Mouse (Mus musculus) C2C12 (cell line): ENCODE results near the gene H2-T23.

Experiments used
- CEBPB ChIP-seq: IDR thresholded peaks from one replicate; pipeline ENCODE4 v1.6.1; 2011; ENCODE audit warnings: low read depth, mild to moderate bottlenecking, control low read depth, moderate library complexity
- CTCF ChIP-seq: IDR thresholded peaks from one replicate; pipeline ENCODE4 v1.5.1; 2011; ENCODE audit not compliant: control insufficient read depth, insufficient read depth, insufficient read length
- MAX ChIP-seq: IDR thresholded peaks from one replicate; pipeline ENCODE4 v1.6.1; 2011; ENCODE audit warnings: mild to moderate bottlenecking, control low read depth
- MYOD1 ChIP-seq: IDR thresholded peaks from one replicate; pipeline ENCODE4 v1.6.1; 2011; ENCODE audit warnings: low read depth; ENCODE audit not compliant: control insufficient read depth, insufficient read length
- MYOG ChIP-seq: IDR thresholded peaks from one replicate; pipeline ENCODE4 v1.6.1; 2011; ENCODE audit not compliant: control insufficient read depth, insufficient read length; ENCODE audit errors: extremely low read depth

- peak; percentile 57 for TF ChIP-seq CTCF
- no peak for TF ChIP-seq MYOD1
- TF ChIP-seq MYOG = no peak
- no peak for TF ChIP-seq MAX
- TF ChIP-seq CEBPB = no peak
Measured at GRCm38 (mm10) chr17:36060829-36061228, 28.2 kb upstream of the H2-T23 start.
